Mouse (Mus musculus) brain, embryonic 18.5 days (tissue): ENCODE measurements at regions not wholly inside any gene's neighbourhood (a gene's known extent, or its start where the extent isn't known, plus 50 kb on each side); places are given as distances from the start of the nearest gene placed in this dataset.

Source experiments
- DNase-seq: peaks from one replicate; pipeline ENCODE4 v3.0.0-alpha.2; 2012; ENCODE audit warnings: low read depth, low spot score

DNA sequence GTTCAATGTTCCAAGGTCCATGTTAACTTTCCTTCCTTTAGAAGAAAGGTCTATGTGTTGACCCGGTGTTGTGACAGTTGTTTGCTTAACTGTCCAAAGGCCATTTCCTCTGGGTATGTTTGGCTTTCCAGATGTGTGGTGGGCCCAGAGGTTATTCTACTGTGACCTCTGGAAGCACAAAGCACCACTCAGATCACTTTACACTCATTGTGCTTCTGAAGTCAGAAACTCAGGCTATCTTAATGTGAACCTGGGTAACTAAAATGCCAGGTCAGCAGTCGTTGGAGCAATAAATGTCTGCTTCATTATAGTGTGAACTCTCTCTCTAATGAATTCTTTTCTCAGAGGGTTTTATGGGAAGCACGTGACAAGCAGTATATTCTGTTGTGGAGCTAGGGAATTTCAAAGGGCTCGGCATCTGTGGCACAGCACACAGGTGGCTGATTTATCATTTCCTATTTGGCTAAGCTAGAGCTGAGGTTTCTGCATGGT is 68.5 kb upstream of the Klf12 start:
- DNase-seq, result no peak

DNA sequence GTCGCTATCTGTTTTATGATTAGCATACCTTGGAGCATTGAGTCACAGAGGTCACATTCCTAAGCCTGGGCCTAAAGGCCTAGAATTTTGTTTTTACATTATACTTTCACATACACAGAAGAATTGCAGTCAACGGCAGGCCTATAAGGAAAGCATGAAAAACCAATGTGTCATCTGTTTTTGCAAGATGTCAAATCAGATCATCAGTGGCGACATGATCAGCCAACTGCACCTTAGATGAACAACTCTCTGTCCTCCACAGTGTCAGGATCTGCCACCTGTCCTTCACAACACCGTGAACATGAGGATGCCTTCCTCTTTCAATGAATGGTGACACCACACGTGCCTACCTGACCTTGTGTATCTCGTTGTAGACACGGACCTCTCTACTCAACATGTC is 66.5 kb upstream of the Klf12 start:
- no peak for DNase-seq

DNA sequence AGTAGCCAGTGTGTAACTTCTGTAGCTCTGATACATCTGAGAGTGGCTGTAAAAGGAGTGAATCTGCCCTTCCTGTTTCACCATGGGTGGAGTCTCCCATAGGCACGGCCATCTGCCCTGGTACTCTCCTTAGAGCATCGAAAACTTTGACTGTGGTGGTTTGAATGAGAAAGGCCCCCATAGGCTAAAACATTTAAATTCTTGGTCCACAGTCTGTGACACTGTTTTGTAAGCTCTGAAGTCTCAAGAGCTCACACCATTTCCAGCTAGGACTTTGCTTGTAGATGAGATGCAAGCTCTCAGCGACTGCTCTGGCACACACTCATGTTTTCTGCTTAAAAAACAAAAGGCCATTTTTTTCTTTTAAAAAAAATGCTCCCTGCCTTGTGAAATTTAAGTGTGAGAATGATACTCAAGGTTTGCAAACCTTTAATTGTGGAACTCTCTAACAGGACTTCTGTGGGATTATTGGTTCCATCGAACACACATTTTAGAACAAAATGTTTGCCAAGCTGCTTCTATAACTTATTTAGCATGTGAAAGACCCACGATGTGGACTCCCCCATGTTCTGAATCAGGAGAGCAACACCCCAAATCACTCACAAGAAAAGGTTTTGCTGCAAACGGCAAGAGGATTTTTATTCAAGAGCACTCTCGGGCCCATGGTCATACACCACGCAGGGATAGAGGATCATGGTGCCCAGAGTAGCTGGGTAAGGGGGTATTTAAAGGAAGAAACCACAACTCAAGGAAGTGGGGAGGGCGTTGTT is 65.7 kb upstream of the Klf12 start:
- no peak for DNase-seq

DNA sequence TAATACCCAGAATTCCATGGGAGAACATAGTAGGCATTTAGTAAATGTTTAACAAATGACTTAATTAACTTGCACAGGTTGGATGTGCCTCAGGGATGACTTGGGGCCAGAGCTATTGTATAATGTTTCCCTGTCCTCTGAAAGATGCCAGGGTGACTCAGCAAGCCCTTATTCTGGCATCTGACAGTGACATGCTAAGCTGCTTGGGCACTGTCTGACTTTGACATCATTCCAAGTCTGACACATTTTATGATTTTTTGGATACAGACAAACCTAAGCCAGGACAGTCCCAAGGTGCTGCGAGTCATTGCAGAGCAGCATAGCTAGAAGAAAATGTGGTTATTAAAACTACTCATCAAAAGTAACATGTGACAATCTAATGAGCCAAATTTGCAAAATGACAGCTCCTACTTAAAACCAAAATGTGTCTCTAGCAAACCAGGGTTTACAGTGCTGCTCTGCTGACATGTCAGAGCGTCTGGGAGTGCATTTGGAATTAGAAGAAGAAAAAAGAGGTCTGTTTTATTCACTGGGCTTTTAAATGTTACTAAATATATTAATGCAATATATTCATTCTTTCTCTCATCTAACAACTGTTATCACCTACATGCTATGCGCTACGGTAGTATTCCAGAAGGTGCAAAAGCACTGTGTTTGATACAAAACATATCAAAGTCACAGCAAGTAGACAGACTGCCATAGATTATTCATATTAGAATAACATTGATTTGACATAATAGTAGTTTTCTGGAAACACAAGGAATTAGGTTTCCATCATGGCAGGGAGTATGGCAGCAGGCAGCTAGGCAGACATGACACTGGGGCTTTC is 64.1 kb upstream of the Klf12 start:
- DNase-seq, result peak; percentile 24

DNA sequence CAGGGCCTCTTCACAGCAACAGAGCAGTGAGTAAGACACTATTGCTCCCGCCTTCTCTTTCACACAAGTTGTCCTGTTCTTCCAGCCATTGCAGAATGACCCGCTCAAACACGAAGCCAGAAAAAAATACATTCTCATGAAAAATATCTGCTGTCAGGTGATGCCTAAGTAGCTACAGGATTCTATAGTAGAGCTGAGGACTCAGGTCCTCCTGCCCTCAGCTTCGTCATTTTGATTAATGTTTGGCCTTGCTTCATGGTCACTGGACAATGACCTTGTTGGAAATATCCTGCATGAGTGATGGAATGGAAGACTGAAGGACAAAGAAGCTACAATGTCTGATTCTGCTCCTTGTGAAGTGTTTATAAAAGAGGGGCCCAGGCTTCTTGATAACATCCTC is 52.4 kb upstream of the Klf12 start:
- no peak for DNase-seq
